Mouse (Mus musculus) adrenal gland, adult (tissue): Measurements from ENCODE around the gene Kdm2a.
"Not testable (repeated sequence)": the region's sequence is repeated elsewhere in the genome, so short reads cannot be mapped to it uniquely, and the experiment has no call there.

ENCODE experiments used
- DNase-seq, 2 experiments: peaks; one replicate each; pipeline ENCODE4 v3.0.0; 2022 to 2023; ENCODE audit warnings: low spot score in 1 of 2; ENCODE audit not compliant: inconsistent age in 2 of 2

The Kdm2a gene

GRCm38 (mm10) chr19:4417713-4418112 lies 19.6 kb upstream of the Kdm2a start:
- DNase-seq = no peak

- peak; percentile 68 to 91 for DNase-seq
Measured at GRCm38 (mm10) chr19:4417183-4417582, 19.1 kb upstream of the Kdm2a start.

DNA sequence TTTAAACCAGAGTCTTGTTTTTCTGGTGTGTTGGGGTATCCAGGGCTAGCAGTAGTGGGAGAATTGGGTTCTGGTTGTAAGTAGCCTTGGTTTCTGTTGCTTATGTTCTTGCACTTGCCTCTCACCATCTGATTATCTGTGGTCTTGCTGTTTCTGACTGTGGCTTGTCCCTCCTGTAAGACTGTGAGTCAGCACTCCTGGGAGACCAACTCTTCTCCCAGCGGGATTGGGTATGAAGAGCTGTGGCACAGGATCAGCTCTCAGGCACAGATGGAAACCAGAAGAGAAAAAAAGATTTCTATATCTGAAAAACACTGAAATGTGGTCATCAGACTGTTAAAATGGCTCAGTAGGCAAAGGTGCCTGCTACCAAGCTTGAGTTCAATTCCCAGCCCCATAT lies 16.5 kb upstream of the Kdm2a start:
- DNase-seq = no peak

DNA sequence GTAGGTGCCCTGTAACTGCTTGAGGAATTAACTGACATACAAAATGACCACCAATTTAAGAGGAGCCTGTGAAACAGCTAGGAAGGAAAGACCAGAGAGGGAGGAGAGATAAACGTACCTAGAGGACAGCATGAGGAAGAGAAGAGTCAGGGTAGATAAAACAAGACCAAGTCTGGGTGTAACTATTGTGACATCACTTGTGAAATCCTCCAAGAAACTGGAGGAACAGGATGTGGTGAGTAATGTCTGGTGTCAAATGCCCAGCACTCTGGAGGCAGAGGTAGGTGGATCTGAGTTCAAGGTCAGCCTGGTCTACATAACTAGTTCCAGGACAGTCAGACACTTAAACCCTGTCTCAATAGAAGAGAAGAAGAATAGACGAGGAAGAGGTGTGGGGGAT lies 11.0 kb upstream of the Kdm2a start:
- peak in 1 of 2 experiments; percentile 65 for DNase-seq

GRCm38 (mm10) chr19:4404840-4405239 lies 6.8 kb upstream of the Kdm2a start:
- DNase-seq = no peak

DNA sequence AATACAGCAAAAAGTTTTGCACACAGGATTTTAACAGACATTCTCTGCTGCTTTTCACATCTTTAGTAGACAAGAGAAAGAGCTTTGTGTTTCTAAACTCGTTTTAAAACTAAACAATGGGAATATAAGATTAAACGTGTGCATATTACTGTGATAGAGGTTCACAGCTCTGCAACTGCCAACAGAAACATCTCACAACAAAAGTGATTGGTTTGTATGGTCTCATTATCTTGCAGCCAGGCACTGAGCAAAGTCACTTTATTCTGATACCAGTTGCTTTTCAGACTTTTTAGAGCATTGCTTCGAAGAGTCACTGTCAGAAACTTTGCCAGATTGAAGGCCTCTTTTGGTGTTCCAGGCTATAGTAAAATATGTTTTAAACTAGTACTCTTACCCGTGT lies 874 bp upstream of the Kdm2a start:
- DNase-seq = no peak

- no peak for DNase-seq
Measured at GRCm38 (mm10) chr19:4398630-4398948, 504 bp upstream of the Kdm2a start.

DNA sequence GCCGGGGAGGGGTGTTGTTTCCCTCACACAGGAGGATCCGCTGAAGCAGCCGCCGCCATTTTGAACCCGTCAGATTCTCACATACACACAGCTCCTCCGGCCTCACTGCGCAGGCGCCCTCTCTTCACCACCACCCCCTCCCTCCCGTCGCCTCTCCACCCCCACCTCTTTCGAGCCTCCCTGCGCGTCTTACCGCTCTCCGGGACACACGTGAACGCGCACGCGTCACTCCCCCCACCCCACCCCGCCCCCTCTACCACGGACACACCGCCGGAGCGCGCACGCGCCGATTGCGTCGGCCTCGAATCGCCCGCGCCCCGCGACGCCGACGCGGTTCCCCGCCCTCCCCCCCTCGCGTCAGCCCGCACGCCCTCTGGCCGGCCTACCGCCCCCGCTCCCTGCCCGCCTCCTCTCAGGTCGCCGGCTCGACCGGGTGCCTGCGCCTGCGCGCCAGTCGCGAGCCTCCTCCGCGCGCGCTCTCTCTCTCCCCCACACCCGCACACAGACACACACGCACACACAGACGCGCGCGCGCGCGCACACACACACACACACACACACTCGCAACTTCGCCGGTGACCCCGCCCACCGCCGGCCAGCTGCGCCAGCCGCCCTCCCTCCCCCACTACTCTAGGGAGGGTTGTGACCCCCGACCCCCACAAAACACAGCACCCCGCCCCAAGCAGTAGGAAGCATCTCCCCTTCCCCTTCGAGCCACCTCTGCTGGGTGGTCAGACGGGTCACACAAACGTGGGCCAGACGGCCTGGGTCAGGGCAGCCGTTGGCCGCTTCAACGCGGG lies 887 bp downstream of the Kdm2a start:
- peak; percentile 97 to 98 for DNase-seq

DNA sequence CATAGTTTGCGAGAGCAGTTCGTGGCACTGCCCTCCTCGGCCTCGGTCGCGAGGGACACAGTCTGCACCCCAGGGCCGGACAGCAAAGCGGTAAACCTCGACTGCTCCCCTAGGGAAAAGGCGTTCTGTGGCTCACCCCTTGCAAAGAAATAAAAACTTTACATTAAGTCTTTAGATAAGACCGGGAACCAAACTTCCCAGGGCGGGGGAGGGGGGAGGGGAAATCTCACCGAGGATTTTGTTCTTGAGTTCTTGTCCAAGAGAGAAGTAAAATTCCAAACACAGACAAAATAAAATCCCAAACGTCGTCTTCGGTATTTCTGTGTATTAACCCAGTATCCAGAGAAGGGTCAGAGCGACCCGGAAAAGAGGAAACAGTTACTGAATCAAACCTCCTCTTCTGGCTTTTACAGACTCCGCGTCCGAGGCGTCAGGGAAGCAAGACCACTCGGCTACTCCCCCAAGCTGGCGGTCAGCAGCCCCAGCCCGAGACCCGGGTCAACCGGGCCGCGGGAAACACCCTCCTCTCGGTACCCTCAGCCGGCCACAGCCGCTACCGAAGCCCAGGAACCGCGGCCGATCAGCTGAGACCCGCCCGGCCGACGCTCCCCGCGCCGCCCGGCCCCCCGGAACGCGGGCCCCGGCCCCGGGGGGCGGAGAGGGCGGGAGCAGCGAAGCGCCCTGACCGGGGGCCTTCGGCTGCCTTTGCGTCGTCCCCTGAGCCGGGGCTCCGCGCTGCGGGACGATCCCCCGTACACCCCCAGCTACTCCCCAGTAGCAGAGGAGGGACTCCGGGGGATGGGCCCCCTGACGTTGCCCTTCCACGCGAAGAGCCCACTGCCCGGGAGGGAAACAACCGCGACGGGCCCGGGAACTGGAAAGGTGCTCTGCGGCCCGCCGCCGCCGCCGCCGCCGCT lies 1.7 kb downstream of the Kdm2a start:
- peak; percentile 46 to 82 for DNase-seq

DNA sequence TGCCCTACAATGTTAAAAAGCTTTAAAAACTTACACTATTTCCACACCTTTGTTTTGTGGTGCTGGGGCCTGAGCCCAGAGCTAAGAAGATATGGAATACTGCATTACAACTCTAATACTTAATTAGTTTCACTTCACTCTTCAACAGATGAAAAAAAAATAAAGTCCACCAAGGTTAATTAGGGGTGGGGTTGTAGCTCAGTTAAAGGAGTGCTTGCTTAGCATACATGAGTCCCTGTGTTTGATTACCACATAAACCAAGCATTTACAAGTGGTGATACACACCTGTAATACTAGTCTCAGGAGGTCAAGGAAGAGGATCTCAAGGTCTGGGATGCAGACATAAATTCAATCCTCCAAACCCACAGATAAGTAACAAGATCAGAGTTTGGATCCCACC lies 10.8 kb downstream of the Kdm2a start:
- DNase-seq = no peak

GRCm38 (mm10) chr19:4385026-4385425 lies 13.1 kb downstream of the Kdm2a start:
- DNase-seq = no peak

GRCm38 (mm10) chr19:4384322-4384721 lies 13.8 kb downstream of the Kdm2a start:
- DNase-seq = no peak

- DNase-seq = peak in 1 of 2 experiments; percentile 71
Measured at GRCm38 (mm10) chr19:4383306-4383705, 14.8 kb downstream of the Kdm2a start.

GRCm38 (mm10) chr19:4382303-4382702 lies 15.8 kb downstream of the Kdm2a start:
- DNase-seq = not testable (repeated sequence)

GRCm38 (mm10) chr19:4370656-4371055 lies 27.4 kb downstream of the Kdm2a start:
- DNase-seq = peak in 1 of 2 experiments; percentile 49

- peak in 1 of 2 experiments; percentile 56 for DNase-seq
Measured at GRCm38 (mm10) chr19:4370254-4370653, 27.8 kb downstream of the Kdm2a start.

- no peak for DNase-seq
Measured at GRCm38 (mm10) chr19:4349455-4349854, 48.6 kb downstream of the Kdm2a start.

- no peak for DNase-seq
Measured at GRCm38 (mm10) chr19:4346479-4346878, 51.6 kb downstream of the Kdm2a start.

DNA sequence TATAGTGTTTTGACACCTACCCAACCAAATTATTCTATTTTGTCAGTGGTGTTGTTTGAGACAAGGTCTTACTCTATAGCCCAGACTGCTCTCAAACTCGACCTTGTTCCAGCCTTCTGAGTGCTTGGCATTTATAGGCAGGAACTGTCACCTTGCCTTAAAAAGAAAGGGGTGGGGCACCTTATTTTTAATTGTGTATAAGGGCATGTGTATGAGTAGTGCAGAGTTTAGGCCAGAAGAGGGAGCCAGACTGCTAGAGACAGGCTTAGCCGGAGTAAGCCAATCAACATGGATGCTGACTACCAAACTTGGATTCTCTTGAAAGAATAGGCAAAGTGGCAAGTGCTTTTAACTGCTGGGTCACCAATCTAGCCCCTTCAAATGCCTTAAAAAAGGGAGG lies 59.9 kb downstream of the Kdm2a start:
- peak; percentile 51 to 90 for DNase-seq

- peak; percentile 97 to 98 for DNase-seq
Measured at GRCm38 (mm10) chr19:4333791-4334190, 64.3 kb downstream of the Kdm2a start.

DNA sequence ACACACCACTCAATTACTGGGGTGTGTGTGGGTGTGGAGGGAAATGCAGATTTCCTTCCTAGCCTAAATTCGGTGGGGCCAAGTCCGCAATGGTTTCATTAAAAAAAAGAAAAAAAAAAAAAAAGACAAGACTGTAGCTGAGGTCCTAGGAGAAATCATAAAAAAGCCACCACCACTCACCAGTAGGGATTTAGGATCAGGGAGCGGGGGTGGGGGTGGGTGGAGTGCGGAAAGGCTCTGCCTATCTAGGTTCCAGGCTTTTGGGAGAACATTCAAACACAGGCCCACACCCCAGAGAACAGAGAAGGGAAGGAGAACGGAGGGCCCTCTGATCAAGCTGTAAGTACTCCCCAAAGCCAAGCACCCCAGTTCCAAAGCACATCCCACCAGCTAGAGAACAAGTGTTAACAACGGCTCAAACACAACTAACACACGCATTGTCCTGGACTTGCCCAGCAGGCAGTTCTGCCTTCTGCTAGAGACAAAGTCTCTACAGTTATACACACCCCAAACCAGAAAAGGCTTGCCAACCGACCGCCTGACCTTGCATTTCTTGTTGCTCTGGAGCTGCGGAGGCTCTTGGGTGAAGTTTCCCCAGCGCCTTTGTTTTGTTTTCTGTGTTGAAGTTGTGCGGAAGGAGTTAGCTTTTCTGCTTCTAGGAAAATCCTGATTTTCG lies 64.8 kb downstream of the Kdm2a start:
- peak in 1 of 2 experiments; percentile 51 for DNase-seq
